Mouse (Mus musculus) liver, postnatal 0 days (tissue): ENCODE measurements around the gene Myl7.

Experiments
- CTCF ChIP-seq: sonication (generic); IDR thresholded peaks from 2 replicates; pipeline ENCODE4 v1.5.1; 2016; ENCODE audit warnings: antibody characterized with exemption, low read depth
- EP300 ChIP-seq: IDR thresholded peaks from 2 replicates; pipeline ENCODE4 v1.6.1; 2016; ENCODE audit warnings: antibody characterized with exemption, low read depth, mild to moderate bottlenecking

- no peak for TF ChIP-seq CTCF
- no peak for TF ChIP-seq EP300
Observed at GRCm38 (mm10) chr11:5913936-5914335, 15.4 kb upstream of the Myl7 start.
